Mouse (Mus musculus): ENCODE data around the gene Vmn2r83.
A peak's percentile ranks its signal among the peaks of the same experiment; 100 is the strongest.

The Vmn2r83 gene

DNA sequence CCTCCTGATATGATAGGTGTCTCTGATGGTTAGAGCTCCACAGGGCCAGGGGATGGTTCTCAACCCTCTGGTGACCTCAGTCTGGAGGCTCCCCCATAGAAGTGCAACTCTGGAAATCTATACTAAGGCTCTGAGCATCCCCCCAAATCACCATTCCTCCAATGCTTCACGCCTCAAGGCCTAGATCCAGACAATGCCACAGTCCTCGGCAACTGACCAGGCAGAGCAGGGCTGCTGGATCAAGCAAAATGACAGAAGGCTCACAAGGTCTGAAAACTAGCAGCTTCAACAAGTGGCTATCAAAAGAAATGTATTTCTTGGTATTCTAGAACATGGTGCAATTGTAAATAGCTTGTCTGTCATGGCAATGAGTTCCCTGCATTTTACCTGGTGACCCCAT, 69.2 kb downstream of the Vmn2r83 start:
- no peak for DNase-seq

DNA sequence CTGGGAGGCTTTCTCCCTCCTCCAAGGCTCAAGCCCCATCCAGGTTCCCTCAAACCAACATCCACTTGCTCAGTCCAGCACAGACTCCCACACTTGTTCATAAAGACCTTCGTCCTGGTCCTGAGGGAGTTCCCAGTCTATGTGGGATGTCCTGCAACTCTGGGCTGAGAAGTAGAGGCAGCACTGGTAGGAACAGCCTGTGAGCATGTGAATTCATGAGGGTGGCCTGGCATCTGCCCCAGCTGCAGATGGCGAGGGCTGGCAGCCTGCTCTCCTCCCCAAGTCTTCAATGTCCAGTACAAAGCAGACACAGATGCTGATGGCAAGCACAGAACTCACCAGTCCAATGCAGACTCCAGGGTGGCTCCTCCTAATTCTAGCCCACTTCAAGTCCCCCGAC, 69.8 kb downstream of the Vmn2r83 start:
- no peak for DNase-seq

- DNase-seq: no peak
Observed at GRCm38 (mm10) chr10:79538873-79539272, 70.3 kb downstream of the Vmn2r83 start.

GRCm38 (mm10) chr10:79539701-79540495, 71.4 kb downstream of the Vmn2r83 start:
- peak in 1 of 2 experiments; percentile 1 for DNase-seq

- no peak for DNase-seq
Observed at GRCm38 (mm10) chr10:79540746-79541145, 72.2 kb downstream of the Vmn2r83 start.

GRCm38 (mm10) chr10:79541522-79541921, 73.0 kb downstream of the Vmn2r83 start:
- peak; percentile 31 to 59 for DNase-seq

- peak in 1 of 2 experiments; percentile 24 for DNase-seq
Observed at GRCm38 (mm10) chr10:79542171-79542570, 73.6 kb downstream of the Vmn2r83 start.
